Mouse (Mus musculus) stomach, embryonic 16.5 days (tissue): ENCODE results near the gene Serinc5. TPM values are rescaled to one million over a fixed set of nuclear protein-coding genes. Genes with fewer than 3 reads are reported as not detected.

Source experiments
- polyA plus RNA-seq: library from polyadenylated mRNA; unstranded; fragments of >200 nt; fragmentation: Nextera tagmentation; extraction: Ambion mirVana; gene quantifications from 2 replicates; pipeline ENCODE4 v1.2.1, GENCODE M21; 2015

The Serinc5 gene
- polyA plus RNA-seq, 1 experiment from 2014 or later: 29.9 TPM

Other genes starting within 250 kb of the Serinc5 start
- gene Ankrd34b, start 185.2 kb upstream of the Serinc5 start, polyA plus RNA-seq: 0.08 and 0.16 TPM in 2 replicates
- gene Fam151b, start 127.1 kb upstream of the Serinc5 start, polyA plus RNA-seq: 0.12 and 0.26 TPM in 2 replicates
- gene Zfyve16, start 80.2 kb upstream of the Serinc5 start, polyA plus RNA-seq: 10.0 and 10.2 TPM in 2 replicates
- not detected in 2 replicates for gene Spz1, start 34.9 kb upstream of the Serinc5 start, polyA plus RNA-seq
- gene Thbs4, start 183.7 kb downstream of the Serinc5 start, polyA plus RNA-seq: 4.6 and 6.1 TPM in 2 replicates
- gene Mtx3, start 233.7 kb downstream of the Serinc5 start, polyA plus RNA-seq: 2.2 and 2.8 TPM in 2 replicates